Mouse (Mus musculus) liver, embryonic 11.5 days (tissue): Measurements from ENCODE around the gene Kif14. TPM values are rescaled to one million over a fixed set of nuclear protein-coding genes. Genes with fewer than 3 reads are reported as not detected.
"Not testable (repeated sequence)": the region's sequence is repeated elsewhere in the genome, so short reads cannot be mapped to it uniquely, and the experiment has no call there.

Experiments used
- ATAC-seq: fragments of 200-750 bp; cut with Nextera tagmentation; replicated peaks from 2 replicates; pipeline ENCODE4 v1.8.0; 2017; ENCODE audit warnings: moderate number of reproducible peaks, mild to moderate bottlenecking, moderate TSS enrichment, moderate library complexity; ENCODE audit not compliant: low FRiP score
- DNase-seq: peaks from one replicate; pipeline ENCODE4 v3.0.0-alpha.2; 2017; ENCODE audit warnings: low spot score
- H3K27ac ChIP-seq: fragments of 300-500 bp; sonication (generic); 2 replicates; pipeline ENCODE4 v1.5.1; 2014; ENCODE audit warnings: mild to moderate bottlenecking, low read depth, low read length, control low read depth
- H3K27me3 ChIP-seq: fragments of 300-500 bp; sonication (generic); replicated peaks from 2 replicates; pipeline ENCODE4 v1.6.1; 2014; ENCODE audit warnings: low read length, mixed read lengths; ENCODE audit not compliant: control insufficient read depth, insufficient read depth
- H3K36me3 ChIP-seq: fragments of 300-500 bp; sonication (generic); 2 replicates; pipeline ENCODE4 v1.6.1; 2014; ENCODE audit warnings: mild to moderate bottlenecking, low read length, moderate library complexity, mixed read lengths; ENCODE audit not compliant: control insufficient read depth, insufficient read depth
- H3K4me1 ChIP-seq: fragments of 300-500 bp; sonication (generic); replicated peaks from 2 replicates; pipeline ENCODE4 v1.6.1; 2014; ENCODE audit warnings: low read length, mixed read lengths; ENCODE audit not compliant: control insufficient read depth, insufficient read depth
- H3K4me2 ChIP-seq: fragments of 300-500 bp; sonication (generic); 2 replicates; pipeline ENCODE4 v1.6.1; 2014; ENCODE audit warnings: mild to moderate bottlenecking, control low read depth, moderate library complexity
- H3K4me3 ChIP-seq: fragments of 300-500 bp; sonication (generic); 2 replicates; pipeline ENCODE4 v1.5.1; 2014; ENCODE audit warnings: low read depth, low read length, control low read depth
- H3K9ac ChIP-seq: fragments of 300-500 bp; sonication (generic); 2 replicates; pipeline ENCODE4 v1.6.1; 2014; ENCODE audit warnings: low read depth, low read length, control low read depth
- H3K9me3 ChIP-seq: fragments of 300-500 bp; sonication (generic); 2 replicates; pipeline ENCODE4 v1.6.1; 2016; ENCODE audit warnings: low read length, inconsistent platforms, mixed read lengths; ENCODE audit not compliant: control insufficient read depth
- WGBS: fragments of 180-500 bp; shearing (Covaris S2); extraction: QIAGEN DNeasy Blood & Tissue Kit; methylation state at CpG from one replicate; pipeline ENCODE4 v1.1.7; 2014; 5-methylcytosine and 5-hydroxymethylcytosine counted together
- polyA plus RNA-seq: library from polyadenylated mRNA; unstranded; fragments of >200 nt; fragmentation: Nextera tagmentation; extraction: Ambion mirVana; gene quantifications from 2 replicates; pipeline ENCODE4 v1.2.1, GENCODE M21; 2014

The Kif14 gene
- polyA plus RNA-seq, 1 experiment from 2014 or later = 9.3 TPM

- no peak for DNase-seq
- no peak overlapping the region for H3K4me3 ChIP-seq
- 53% methylated on average over 10 of the region's 10 CpGs for WGBS
- no peaks in the 10 kb centered on the region for H3K27me3 ChIP-seq
- no peaks in the 10 kb centered on the region for H3K9me3 ChIP-seq
- H3K4me1 ChIP-seq = peaks cover 5% of the 10 kb centered on the region; the same call in 1 of the 2 replicates
- H3K9ac ChIP-seq = no peak overlapping the region
- no peaks in the 10 kb centered on the region for H3K36me3 ChIP-seq
- H3K27ac ChIP-seq = no peak overlapping the region
- no peak overlapping the region for H3K4me2 ChIP-seq
- no peak for ATAC-seq
These were observed 3.7 kb upstream of the Kif14 start for GRCm38 (mm10) chr1:136462443-136462842.

DNA sequence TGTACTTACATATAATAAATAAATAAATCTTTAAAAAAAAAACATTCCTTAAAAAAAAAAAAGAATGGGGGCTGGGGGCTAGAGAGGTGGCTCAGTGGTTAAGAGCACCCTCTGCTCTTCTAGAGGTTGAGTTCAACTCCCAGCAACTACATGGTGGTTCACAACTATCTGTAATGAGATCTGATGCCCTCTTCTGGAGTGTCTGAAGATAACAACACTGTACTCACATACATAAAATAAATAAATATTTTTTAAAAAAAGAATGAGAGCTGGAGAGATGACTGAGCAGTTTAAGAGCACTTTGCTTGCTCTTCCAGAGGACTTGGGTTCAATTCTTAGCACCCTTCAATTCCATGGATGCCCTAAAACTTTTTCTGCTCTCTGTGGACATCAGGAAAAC lies 975 bp upstream of the Kif14 start:
- Histone ChIP-seq H3K27ac (no peak overlapping the region), H3K4me3 (no peak overlapping the region), H3K36me3 (peaks cover 16% of the 10 kb centered on the region; the same call in 1 of the 2 replicates), H3K9me3 (no peaks in the 10 kb centered on the region), H3K27me3 (no peaks in the 10 kb centered on the region), H3K9ac (no peak overlapping the region), H3K4me2 (no peak overlapping the region), H3K4me1 (peaks cover 13% of the 10 kb centered on the region)
- no peak for DNase-seq
- no peak for ATAC-seq

- H3K4me2 ChIP-seq = peak overlapping the region; percentile 25; the same call in 1 of the 2 replicates
- H3K27me3 ChIP-seq = no peaks in the 10 kb centered on the region
- H3K36me3 ChIP-seq = peaks cover 29% of the 10 kb centered on the region; the same call in 1 of the 2 replicates
These were observed 3.3 kb downstream of the Kif14 start for GRCm38 (mm10) chr1:136469408-136469807.

DNA sequence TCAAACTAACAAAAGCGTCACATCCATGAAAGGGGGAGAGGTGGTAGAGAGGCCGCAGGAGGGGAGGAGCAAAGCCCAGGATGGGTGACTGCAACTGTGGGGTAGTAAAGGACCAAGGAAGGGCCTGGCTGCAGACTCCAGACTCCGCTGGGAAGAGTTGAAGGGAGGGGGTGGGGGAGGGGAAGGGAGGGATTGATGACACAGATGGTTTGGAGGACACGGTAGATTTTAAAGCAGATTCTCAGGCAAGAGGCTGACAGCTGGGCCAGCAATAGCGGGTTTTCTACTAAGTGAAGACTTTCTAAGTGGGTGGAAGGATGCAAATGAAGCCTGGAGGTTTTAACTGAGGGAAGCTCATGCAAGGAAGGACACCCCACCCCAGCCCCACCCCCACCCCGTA lies 4.3 kb downstream of the Kif14 start:
- ATAC-seq = no peak
- WGBS = 43% methylated on average over 6 of the region's 6 CpGs

More at GRCm38 (mm10) chr1:136469408-136469807, 3.3 kb downstream of the Kif14 start:
- Histone ChIP-seq H3K4me3 (no peak overlapping the region), H3K9ac (no peak overlapping the region), H3K9me3 (no peaks in the 10 kb centered on the region), H3K4me1 (peaks cover 13% of the 10 kb centered on the region), H3K27ac (no peak overlapping the region)
- ATAC-seq (no peak), DNase-seq (no peak)
- WGBS = 91% methylated on average over 4 of the region's 4 CpGs

DNA sequence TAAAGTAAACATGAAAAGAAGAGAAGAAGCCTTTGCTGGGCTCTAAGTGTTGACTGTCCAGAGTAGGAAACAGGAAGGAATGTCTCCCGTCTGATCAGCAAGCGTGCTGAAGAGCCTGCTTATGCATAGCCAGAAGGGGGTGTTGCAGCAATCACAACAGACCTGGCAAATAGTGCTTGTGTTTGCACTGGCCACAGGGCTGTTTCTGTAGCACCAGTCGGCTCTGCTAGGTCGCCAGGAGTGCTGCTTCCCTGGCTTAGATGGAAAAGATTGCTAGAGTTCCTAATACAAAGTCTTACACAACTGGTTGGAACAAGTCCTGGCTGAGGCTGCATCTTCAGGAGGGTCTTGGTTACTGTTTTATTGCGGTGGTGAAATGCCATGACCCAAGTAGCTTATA lies 25.5 kb downstream of the Kif14 start:
- ATAC-seq = no peak

More for the DNA sequence above, 4.3 kb downstream of the Kif14 start:
- Histone ChIP-seq H3K4me2 (no peak overlapping the region), H3K27me3 (no peaks in the 10 kb centered on the region), H3K4me3 (no peak overlapping the region), H3K27ac (no peak overlapping the region), H3K9ac (no peak overlapping the region), H3K4me1 (peaks cover 13% of the 10 kb centered on the region), H3K9me3 (no peaks in the 10 kb centered on the region), H3K36me3 (peaks cover 31% of the 10 kb centered on the region; the same call in 1 of the 2 replicates)
- DNase-seq = no peak

GRCm38 (mm10) chr1:136492232-136492631 lies 26.1 kb downstream of the Kif14 start:
- DNase-seq (no peak), ATAC-seq (no peak)
- H3K4me1 ChIP-seq = no peaks in the 10 kb centered on the region
- H3K9ac ChIP-seq = no peak overlapping the region
- no peak overlapping the region for H3K4me2 ChIP-seq
- H3K36me3 ChIP-seq = peaks cover 41% of the 10 kb centered on the region
- no peaks in the 10 kb centered on the region for H3K9me3 ChIP-seq
- H3K27me3 ChIP-seq = no peaks in the 10 kb centered on the region
- H3K4me3 ChIP-seq = no peak overlapping the region
- WGBS = 75% methylated on average over 2 of the region's 2 CpGs
- H3K27ac ChIP-seq = no peak overlapping the region

More for the DNA sequence above, 25.5 kb downstream of the Kif14 start:
- no peaks in the 10 kb centered on the region for H3K4me1 ChIP-seq
- no peak overlapping the region for H3K4me3 ChIP-seq
- no peak overlapping the region for H3K9ac ChIP-seq
- no peak for DNase-seq
- no peaks in the 10 kb centered on the region for H3K27me3 ChIP-seq
- H3K27ac ChIP-seq = no peak overlapping the region
- 67% methylated on average over 5 of the region's 5 CpGs for WGBS
- no peak overlapping the region for H3K4me2 ChIP-seq
- H3K36me3 ChIP-seq = peaks cover 41% of the 10 kb centered on the region
- no peaks in the 10 kb centered on the region for H3K9me3 ChIP-seq

DNA sequence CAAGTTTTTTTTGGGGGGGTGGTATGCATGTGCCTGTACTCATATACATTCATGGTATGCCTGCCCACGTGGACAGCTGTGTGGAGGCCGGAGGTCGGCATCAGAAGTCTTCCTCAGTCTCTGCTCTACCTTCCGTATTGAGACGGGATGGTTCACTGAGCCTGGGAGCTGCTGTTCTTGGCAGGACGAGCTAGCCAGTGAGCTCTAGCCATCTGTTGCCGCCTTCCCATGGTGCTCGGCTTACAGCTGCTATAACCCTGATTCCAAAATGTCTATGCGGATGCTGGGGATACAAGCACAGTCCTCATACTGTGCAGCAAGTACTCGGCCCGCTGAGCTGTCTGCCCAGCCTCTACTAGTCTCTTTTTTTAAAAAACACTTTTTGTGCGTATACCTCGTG lies 33.2 kb downstream of the Kif14 start:
- no peak for DNase-seq
- Histone ChIP-seq H3K9me3 (peaks cover 3% of the 10 kb centered on the region; the same call in 1 of the 2 replicates), H3K36me3 (peaks cover 41% of the 10 kb centered on the region), H3K27ac (no peak overlapping the region), H3K9ac (no peak overlapping the region), H3K27me3 (no peaks in the 10 kb centered on the region), H3K4me3 (no peak overlapping the region), H3K4me2 (no peak overlapping the region), H3K4me1 (no peaks in the 10 kb centered on the region)
- 95% methylated on average over 13 of the region's 13 CpGs for WGBS
- ATAC-seq = no peak

GRCm38 (mm10) chr1:136502936-136503335 lies 36.8 kb downstream of the Kif14 start:
- Histone ChIP-seq H3K4me3 (no peak overlapping the region), H3K36me3 (peaks cover 22% of the 10 kb centered on the region), H3K27ac (no peak overlapping the region), H3K27me3 (no peaks in the 10 kb centered on the region), H3K4me1 (no peaks in the 10 kb centered on the region), H3K9me3 (peaks cover 3% of the 10 kb centered on the region; the same call in 1 of the 2 replicates), H3K4me2 (no peak overlapping the region), H3K9ac (no peak overlapping the region)
- WGBS = 97% methylated on average over 8 of the region's 8 CpGs
- no peak for ATAC-seq
- no peak for DNase-seq

DNA sequence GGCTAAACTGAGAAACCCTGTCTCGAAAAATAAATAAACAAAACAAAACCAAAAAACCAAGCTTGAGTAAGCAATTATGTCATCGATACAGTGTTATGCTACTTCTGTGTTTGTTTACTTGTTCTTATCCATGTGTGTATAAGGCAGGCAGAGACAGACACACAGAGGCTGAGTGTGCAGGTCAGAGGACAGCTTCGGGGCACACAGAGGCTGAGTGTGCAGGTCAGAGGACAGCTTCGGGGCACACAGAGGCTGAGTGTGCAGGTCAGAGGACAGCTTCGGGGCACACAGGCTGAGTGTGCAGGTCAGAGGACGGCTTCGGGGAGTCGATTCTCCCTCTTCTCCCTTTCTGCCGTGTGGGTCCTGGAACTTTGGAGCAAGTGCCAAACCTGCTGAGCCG lies 40.1 kb downstream of the Kif14 start:
- H3K4me2 ChIP-seq, H3K4me3 ChIP-seq, H3K27ac ChIP-seq, H3K27me3 ChIP-seq, DNase-seq, H3K4me1 ChIP-seq, H3K9me3 ChIP-seq, ATAC-seq, H3K9ac ChIP-seq: not testable (repeated sequence)
- 79% methylated on average over 10 of the region's 10 CpGs for WGBS
- H3K36me3 ChIP-seq = peaks cover 20% of the 10 kb centered on the region
